Mouse (Mus musculus) c-Kit-positive CD71-positive TER-119-negative erythroid progenitor cells, embryonic 14.5 days (primary cell): ENCODE results near the gene Med25.
A peak's percentile ranks its signal among the peaks of the same experiment; 100 is the strongest.

ENCODE experiments used
- DNase-seq: peaks from one replicate; pipeline ENCODE4 v3.0.0-alpha.2; 2013; ENCODE audit warnings: low read depth

Gene Med25

DNA sequence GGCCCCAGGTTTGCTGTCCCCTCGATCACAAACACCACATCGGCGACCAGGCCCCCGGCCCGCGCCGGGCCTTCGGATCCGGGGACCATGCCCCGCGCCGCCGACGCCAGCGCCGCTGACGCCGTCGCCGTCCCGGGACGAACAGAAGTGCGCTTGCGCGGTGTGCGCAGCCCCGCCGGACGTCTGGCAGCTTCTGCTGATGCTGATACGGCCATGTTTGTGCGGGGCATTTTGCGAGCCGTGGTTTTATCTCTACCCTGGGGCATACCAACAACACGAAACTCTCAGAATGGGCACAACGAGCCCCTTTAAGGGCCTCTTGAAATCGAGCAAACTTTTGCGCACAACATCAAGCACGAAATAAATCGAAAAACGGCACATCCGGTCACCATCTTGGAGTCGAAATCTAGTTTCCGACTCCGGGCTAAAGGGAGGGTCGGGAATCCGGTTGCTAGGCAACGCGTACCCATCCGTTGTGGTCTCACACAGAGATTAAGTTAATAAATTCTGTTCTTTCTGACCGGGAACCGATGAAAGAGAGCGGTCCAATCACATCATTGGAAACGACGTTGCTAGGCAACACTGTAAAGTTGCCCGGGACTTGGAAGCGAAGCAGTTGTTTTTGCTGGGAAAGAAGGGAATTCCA is at the start of gene Med25:
Gene Med25 (minus strand): TSS at position 437 of the 646 bp plus-strand sequence.
- peak; percentile 74 for DNase-seq

DNA sequence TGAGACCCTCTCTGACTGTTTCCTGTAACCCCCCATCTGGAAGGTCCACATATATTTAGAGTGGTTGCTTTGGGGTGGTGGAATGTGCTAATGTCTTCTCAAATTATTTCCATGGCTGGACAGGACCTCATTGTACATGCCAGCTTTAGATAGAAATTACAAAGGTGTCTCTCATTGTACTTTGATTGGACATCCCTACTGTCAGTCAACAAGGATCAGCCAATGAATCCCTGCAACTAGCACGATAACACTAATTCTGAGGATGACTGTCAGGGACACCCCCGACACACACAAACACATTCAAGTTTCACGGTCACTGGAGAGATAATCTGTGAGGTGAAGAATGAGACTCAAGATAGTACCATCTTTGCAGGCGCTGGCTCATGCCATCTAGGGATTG is 46.2 kb upstream of the Med25 start:
- DNase-seq = no peak

- DNase-seq = peak; percentile 100
Observed at GRCm38 (mm10) chr7:44929204-44930151, 37.0 kb upstream of the Med25 start, which contains the start of gene Ap2a1. TSS of gene Ap2a1 (minus strand) at chr7:44929496.

DNA sequence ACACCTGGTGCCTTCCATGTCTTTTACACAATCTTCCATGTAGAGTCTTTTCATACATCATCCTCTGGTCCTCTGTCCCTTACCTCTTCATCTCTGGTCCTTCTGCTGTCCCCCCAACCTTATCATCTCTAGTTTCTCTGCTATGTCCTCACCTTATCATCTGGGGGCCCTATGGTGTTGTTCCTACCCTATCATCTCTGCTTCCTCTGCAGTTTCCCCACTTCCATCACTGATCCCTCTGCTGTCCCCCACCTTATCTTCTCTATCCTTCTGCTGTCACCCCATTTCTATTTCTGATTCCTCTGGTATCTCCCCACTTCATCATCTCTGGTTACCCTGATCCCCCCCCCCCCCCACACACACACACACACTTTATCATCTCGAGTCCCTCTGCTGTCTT is 36.1 kb upstream of the Med25 start:
- DNase-seq = peak; percentile 48

DNA sequence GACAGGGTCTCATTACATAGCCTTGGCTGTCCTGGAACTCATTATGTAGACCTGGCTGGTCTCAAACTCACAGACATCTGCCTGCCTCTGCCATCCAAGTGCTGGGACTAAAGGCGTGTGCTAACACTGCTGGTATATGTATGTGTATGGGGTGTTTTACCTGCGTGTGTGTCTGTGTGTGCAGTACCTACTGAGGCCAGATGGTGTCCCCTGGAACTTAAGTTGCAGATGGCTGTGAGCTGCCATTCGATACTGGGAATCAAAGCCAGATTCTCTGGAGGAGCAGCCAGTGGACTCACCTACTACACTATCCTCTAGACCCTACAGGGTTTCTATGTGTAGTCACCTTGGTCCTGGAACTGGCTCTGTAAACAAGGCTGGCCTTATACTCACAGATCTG is 33.0 kb upstream of the Med25 start:
- peak; percentile 46 for DNase-seq

DNA sequence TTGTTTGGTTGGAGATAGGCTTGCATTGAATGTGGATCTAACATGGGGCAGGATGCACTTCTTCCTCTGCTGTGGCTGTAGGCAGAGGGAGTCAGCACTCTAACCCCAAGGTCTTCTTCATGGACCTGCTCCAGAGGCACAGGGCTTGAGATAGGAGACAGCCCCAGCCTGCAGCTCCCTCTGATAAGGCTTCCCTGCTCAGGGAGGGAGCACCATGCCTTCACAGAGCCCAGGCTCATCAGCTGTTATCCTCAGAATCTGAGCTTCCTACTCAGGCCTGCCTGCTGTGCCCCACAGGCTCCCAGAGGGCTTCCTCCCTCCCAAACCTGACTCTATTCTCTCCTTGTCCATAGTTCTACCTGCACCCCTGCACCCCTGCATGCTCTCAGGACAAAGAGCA is 30.0 kb upstream of the Med25 start:
- no peak for DNase-seq

DNA sequence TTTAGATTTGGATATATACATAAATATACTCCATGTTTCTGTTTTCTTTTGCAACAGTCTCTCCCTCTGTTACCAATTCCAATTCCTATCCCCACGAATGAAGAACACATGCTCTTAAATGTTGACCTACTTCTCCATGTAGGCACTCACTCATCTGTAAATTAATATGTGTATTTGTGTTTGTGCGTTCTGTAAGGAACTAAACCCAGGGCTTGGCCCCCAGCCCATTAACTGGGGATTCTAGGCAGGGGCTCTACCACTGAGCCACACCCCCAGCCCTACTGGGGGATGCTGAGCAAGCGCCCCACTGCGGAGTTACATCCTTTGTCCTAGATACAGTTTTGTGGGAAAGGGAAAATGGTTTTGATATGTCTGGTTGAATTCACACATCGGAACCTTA is 26.6 kb upstream of the Med25 start:
- DNase-seq = no peak

DNA sequence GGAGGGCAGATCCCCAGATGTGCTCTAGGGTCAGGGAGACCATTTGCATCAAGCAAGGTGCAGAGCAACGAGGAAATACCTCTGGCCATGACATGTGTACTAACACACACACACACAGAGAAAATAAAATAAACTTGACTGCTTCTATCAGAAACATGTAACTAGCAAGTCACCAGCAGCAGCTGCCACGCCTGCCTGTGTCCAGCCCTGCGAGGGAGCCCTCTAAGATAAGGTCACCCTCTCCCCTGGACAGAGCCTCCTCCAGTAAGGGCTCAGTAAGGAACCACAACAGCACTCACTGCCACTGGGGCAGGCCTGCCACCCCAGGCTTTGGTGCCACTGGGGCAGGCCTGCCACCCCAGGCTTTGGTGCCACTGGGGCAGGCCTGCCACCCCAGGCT is 25.7 kb upstream of the Med25 start:
- DNase-seq = no peak

DNA sequence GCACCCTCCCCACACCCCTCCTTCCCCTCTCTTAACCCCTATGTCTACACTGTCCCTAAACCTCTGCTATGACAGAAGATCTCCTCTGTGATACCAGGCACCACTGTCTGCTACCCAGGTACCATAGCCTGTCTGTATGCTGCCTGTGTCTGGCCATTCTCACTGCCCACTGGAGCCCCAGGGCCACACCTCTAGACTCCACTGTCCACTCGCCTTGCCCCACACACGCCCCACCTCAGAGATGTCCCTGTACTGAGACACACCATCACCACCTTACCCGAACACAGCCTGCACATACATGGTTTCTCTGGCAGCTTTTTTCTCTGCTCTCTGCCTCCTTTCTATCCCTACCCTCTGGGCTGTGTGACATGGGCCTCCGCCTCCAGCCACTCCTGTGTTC is 24.4 kb upstream of the Med25 start:
- no peak for DNase-seq

GRCm38 (mm10) chr7:44916191-44916590 is 23.7 kb upstream of the Med25 start:
- no peak for DNase-seq

DNA sequence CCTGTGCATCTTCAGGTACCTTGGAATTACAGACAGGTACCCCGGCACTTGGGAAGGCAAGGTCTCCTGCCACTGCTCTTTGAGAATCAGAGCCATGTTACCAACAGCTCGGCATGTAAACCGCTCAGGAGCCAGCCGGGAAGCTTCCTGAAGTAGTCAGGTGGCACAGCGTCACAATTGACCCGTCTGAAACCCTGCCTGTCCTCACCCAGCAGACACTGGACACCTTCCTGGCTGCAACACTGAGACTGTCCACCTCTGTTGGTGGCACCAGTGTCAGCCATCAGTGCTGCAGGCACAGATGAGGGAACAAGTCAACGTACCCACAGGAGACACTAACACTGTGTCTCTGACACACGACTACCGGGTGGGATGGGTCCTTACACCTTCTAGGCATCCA is 22.8 kb upstream of the Med25 start:
- DNase-seq = no peak

GRCm38 (mm10) chr7:44914396-44914795 is 21.9 kb upstream of the Med25 start:
- no peak for DNase-seq

DNA sequence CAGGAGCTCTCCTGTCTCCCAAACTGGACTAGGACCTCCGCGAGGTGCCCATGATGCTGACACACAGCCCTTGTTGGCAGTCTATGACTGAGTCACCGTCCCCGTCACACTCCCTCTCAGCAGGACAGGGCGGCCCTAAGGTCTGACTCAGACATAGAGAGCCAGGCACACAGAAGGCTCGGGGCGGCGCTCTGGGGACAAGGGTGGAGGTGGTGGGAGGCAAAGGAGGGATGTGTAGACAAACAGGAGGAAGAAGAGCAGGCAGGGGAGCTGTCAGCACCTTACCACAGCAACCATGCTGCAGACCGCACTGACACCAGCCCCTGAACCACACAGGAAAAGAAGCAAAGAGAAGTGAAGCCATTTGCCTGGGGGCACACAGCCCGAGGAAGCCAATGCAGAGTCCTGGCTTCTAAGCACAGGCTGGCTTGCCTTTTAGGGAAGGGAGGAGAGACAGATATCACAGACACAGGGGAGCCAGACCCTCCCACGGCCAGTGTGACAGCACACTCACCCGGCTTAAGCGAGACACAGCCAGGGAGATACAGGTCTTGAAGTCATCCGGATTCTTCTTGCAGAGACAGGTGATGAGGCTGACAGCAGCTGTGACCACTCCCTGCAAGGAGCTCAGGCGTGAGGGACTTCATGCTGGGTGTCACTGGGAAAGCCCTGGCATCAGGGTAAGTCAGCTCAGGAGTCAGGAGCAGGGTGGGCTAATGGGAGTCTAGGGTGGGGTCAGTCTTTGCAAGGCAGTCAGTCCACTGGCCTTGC is 16.4 kb upstream of the Med25 start:
- DNase-seq = no peak

GRCm38 (mm10) chr7:44905430-44905829 is 12.9 kb upstream of the Med25 start:
- no peak for DNase-seq

GRCm38 (mm10) chr7:44901230-44901722 is 8.8 kb upstream of the Med25 start:
- no peak for DNase-seq

GRCm38 (mm10) chr7:44900632-44901031 is 8.1 kb upstream of the Med25 start:
- no peak for DNase-seq

- DNase-seq = no peak
Observed at GRCm38 (mm10) chr7:44898607-44899006, 6.1 kb upstream of the Med25 start.

GRCm38 (mm10) chr7:44896499-44896898 is 4.0 kb upstream of the Med25 start:
- no peak for DNase-seq

- DNase-seq = peak; percentile 87
Observed at GRCm38 (mm10) chr7:44895593-44896434, 3.3 kb upstream of the Med25 start, which contains the start of gene Fuz. TSS of gene Fuz (plus strand) at chr7:44896079.

DNA sequence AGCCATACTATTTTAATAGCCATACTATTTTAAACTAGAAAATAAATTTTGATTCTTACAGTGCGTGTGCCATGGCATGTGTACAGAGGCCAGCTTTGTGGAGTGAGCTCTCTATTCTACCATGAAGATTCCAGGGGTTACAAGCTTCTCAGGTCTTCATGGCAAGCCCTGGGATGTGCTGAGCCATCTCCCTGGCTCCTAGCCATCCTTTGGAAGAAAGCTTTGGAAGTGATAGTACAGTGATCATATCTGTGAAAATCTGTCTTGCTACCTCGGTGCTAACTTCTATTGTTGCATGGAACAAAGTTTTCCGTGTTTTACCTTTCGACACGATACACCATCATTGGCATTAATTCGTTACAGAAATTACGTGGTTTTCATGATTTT is 2.7 kb upstream of the Med25 start:
- DNase-seq = no peak

DNA sequence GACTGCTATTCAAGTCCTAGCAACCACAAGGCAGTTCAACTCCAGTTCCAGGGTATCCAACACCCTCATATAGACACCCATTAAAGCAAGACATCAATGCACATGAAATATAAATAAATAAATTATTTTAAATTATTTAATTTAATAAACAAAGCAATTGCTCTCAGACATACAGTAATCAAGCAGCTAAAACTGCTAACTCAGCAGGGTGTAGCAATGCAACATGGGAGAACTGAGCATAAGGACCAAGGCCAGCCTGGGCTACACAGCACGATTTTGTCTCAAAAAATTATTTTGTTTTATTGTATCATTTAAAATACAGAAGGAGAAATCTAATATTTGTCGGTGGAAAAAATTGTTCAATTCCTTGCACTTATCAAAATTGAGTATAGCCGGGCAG is 1.7 kb upstream of the Med25 start:
- no peak for DNase-seq
